Mouse (Mus musculus): ENCODE results near the gene Tbx19. TPM values are rescaled to one million over a fixed set of nuclear protein-coding genes. Genes with fewer than 3 reads are reported as not detected.

Gene Tbx19
- polyA plus RNA-seq, 1 experiment from 2014 or later, result not detected

GRCm38 (mm10) chr1:165104707-165105259 lies 55.8 kb downstream of the Tbx19 start:
- Histone ChIP-seq H3K27me3 (ENCODE audit: control insufficient read depth, insufficient read depth, low read length) (no peaks in the 10 kb centered on the region), H3K4me3 (ENCODE audit: low read depth, low read length) (no peak overlapping the region), H3K4me1 (ENCODE audit: control insufficient read depth, insufficient read depth, low read length) (no peaks in the 10 kb centered on the region), H3K36me3 (ENCODE audit: control insufficient read depth, insufficient read depth, low read length) (no peaks in the 10 kb centered on the region), H3K9me3 (ENCODE audit: control insufficient read depth, low read length) (no peaks in the 10 kb centered on the region), H3K27ac (ENCODE audit: low read depth, low read length) (no peak overlapping the region), H3K4me2 (ENCODE audit: low read depth) (no peak overlapping the region), H3K9ac (ENCODE audit: low read length) (no peak overlapping the region)
- no peak for ATAC-seq (ENCODE audit: insufficient read depth, low FRiP score, low TSS enrichment)
- no peak for DNase-seq (ENCODE audit: low spot score)
- 76% methylated on average over 7 of the region's 7 CpGs for WGBS

DNA sequence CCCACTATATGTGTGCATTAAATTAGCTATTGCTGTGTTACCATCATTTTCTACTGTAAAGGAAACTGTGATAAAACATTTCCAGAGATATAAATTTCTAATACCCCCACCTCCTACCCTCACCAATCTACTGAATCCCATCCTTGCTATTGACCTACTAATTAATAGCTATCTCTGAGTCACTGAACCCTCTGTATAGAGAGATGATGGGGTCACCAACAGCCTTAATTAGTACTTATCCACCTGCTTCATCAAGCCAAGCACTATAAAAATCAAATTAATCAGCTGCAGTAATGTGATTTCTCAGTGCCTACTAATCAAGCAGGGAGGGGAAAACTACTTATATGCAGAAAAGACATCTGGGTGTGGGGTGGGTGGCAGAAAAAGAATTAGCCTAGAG lies 61.0 kb downstream of the Tbx19 start:
- no peak overlapping the region for H3K27ac ChIP-seq (ENCODE audit: low read depth, low read length)

GRCm38 (mm10) chr1:165094871-165095270 lies 65.7 kb downstream of the Tbx19 start:
- no peak overlapping the region for H3K27ac ChIP-seq (ENCODE audit: low read depth, low read length)
- H3K36me3 ChIP-seq (ENCODE audit: control insufficient read depth, insufficient read depth, low read length), result no peaks in the 10 kb centered on the region
- H3K4me2 ChIP-seq (ENCODE audit: low read depth), result peak overlapping the region; percentile 7; the same call in 1 of the 2 replicates
- 29% methylated on average over 7 of the region's 7 CpGs for WGBS
- peaks cover 7% of the 10 kb centered on the region for H3K4me1 ChIP-seq (ENCODE audit: control insufficient read depth, insufficient read depth, low read length)
- H3K4me3 ChIP-seq (ENCODE audit: low read depth, low read length), result no peak overlapping the region
- ATAC-seq (ENCODE audit: insufficient read depth, low FRiP score, low TSS enrichment) (peak; percentile 72; the same call in 1 of the 2 replicates), DNase-seq (ENCODE audit: low spot score) (no peak)
- no peaks in the 10 kb centered on the region for H3K27me3 ChIP-seq (ENCODE audit: control insufficient read depth, insufficient read depth, low read length)
- H3K9ac ChIP-seq (ENCODE audit: low read length), result no peak overlapping the region
- H3K9me3 ChIP-seq (ENCODE audit: control insufficient read depth, low read length), result no peaks in the 10 kb centered on the region

More for the DNA sequence above, 61.0 kb downstream of the Tbx19 start:
- ATAC-seq (ENCODE audit: insufficient read depth, low FRiP score, low TSS enrichment) (no peak; the same call in 1 of the 2 replicates), DNase-seq (ENCODE audit: low spot score) (no peak)
- no peak overlapping the region for H3K4me3 ChIP-seq (ENCODE audit: low read depth, low read length)
- no peak overlapping the region for H3K9ac ChIP-seq (ENCODE audit: low read length)
- no peaks in the 10 kb centered on the region for H3K36me3 ChIP-seq (ENCODE audit: control insufficient read depth, insufficient read depth, low read length)
- H3K27me3 ChIP-seq (ENCODE audit: control insufficient read depth, insufficient read depth, low read length), result no peaks in the 10 kb centered on the region
- no peak overlapping the region for H3K4me2 ChIP-seq (ENCODE audit: low read depth)
- peaks cover 3% of the 10 kb centered on the region for H3K4me1 ChIP-seq (ENCODE audit: control insufficient read depth, insufficient read depth, low read length)
- H3K9me3 ChIP-seq (ENCODE audit: control insufficient read depth, low read length), result no peaks in the 10 kb centered on the region

DNA sequence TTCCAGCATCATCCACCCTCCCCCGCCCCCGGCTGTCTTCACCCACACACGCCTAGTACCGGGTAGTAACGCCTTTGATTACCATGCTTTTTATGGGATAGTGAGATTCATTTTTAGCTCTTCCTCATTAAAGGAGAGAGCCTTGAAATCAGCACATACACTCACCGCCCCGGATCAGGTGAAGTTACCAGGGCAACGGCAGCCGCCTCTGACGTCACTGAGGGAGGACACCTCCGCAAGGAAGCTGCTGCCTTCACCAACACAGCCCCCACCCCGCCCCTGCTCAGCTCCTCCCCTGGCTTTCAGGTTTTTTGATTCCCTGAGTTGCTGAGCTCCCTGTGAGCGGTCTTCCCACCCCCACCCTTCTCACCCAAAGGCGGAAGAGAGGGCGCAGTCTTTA lies 68.9 kb downstream of the Tbx19 start:
- Histone ChIP-seq H3K4me1 (ENCODE audit: control insufficient read depth, insufficient read depth, low read length) (peaks cover 7% of the 10 kb centered on the region), H3K9me3 (ENCODE audit: control insufficient read depth, low read length) (no peaks in the 10 kb centered on the region), H3K4me3 (ENCODE audit: low read depth, low read length) (0 out of 2 replicates have a peak overlapping the region, but pooled peaks have one; percentile 16), H3K4me2 (ENCODE audit: low read depth) (peak overlapping the region; percentile 36), H3K36me3 (ENCODE audit: control insufficient read depth, insufficient read depth, low read length) (no peaks in the 10 kb centered on the region), H3K27ac (ENCODE audit: low read depth, low read length) (no peak overlapping the region), H3K9ac (ENCODE audit: low read length) (peak overlapping the region; percentile 15; the same call in 1 of the 2 replicates), H3K27me3 (ENCODE audit: control insufficient read depth, insufficient read depth, low read length) (no peaks in the 10 kb centered on the region)
- 9% methylated on average over 15 of the region's 15 CpGs for WGBS
- DNase-seq (ENCODE audit: low spot score) (peak; percentile 34), ATAC-seq (ENCODE audit: insufficient read depth, low FRiP score, low TSS enrichment) (peak; percentile 35; the same call in 1 of the 2 replicates)

DNA sequence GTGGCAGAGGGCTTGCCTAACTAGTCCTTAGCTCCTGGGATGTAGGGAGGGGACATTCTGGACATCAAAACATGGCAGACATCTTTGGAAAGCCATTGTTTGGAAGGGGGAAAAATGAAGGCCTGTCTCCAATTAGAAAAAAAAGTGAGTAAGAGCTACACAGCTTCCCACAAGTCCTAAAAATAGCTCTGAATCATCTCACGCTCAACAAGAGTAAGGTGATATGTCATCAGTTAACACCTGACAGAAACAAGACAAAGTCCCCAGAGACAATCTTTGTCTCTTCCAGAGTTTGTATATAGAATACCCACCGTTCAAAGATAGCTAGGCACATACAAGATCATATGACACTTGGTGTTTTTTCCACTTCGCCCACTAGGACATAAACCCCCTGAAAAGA lies 71.0 kb downstream of the Tbx19 start:
- H3K36me3 ChIP-seq (ENCODE audit: control insufficient read depth, insufficient read depth, low read length), result no peaks in the 10 kb centered on the region
- H3K4me3 ChIP-seq (ENCODE audit: low read depth, low read length), result no peak overlapping the region
- H3K27me3 ChIP-seq (ENCODE audit: control insufficient read depth, insufficient read depth, low read length), result no peaks in the 10 kb centered on the region
- H3K27ac ChIP-seq (ENCODE audit: low read depth, low read length), result no peak overlapping the region
- H3K4me2 ChIP-seq (ENCODE audit: low read depth), result no peak overlapping the region
- H3K9me3 ChIP-seq (ENCODE audit: control insufficient read depth, low read length), result no peaks in the 10 kb centered on the region
- no peak overlapping the region for H3K9ac ChIP-seq (ENCODE audit: low read length)
- 0 out of 2 replicates have a peak, but pooled peaks cover 3% of the 10 kb centered on the region for H3K4me1 ChIP-seq (ENCODE audit: control insufficient read depth, insufficient read depth, low read length)
- DNase-seq (ENCODE audit: low spot score) (no peak), ATAC-seq (ENCODE audit: insufficient read depth, low FRiP score, low TSS enrichment) (no peak)
- 84% methylated on average over 3 of the region's 3 CpGs for WGBS

Other genes starting within 250 kb of the Tbx19 start
- gene Xcl1, start 225.2 kb downstream of the Tbx19 start, polyA plus RNA-seq (2014; fragmentation: Nextera tagmentation; extraction: Ambion mirVana), result not detected in 2 replicates
- 11.8 TPM in 2 replicates for gene Sft2d2, start 33.7 kb upstream of the Tbx19 start, polyA plus RNA-seq (2014; fragmentation: Nextera tagmentation; extraction: Ambion mirVana)
- 96.8 and 110 TPM in 2 replicates for gene Tiprl, start 76.2 kb upstream of the Tbx19 start, polyA plus RNA-seq (2014; fragmentation: Nextera tagmentation; extraction: Ambion mirVana)
- 2.0 and 2.5 TPM in 2 replicates for gene Gpr161, start 135.0 kb upstream of the Tbx19 start, polyA plus RNA-seq (2014; fragmentation: Nextera tagmentation; extraction: Ambion mirVana)